Mouse (Mus musculus) right cerebral cortex, adult 18-20 months (tissue): ENCODE results near the gene Tent5b.

Source experiments
- DNase-seq: peaks from one replicate; pipeline ENCODE4 v3.0.0; 2022; ENCODE audit warnings: mixed read lengths

Tent5b gene

GRCm38 (mm10) chr4:133471135-133471821 is 8.7 kb upstream of the Tent5b start:
- DNase-seq, result no peak

GRCm38 (mm10) chr4:133473833-133474232 is 6.1 kb upstream of the Tent5b start:
- no peak for DNase-seq

- no peak for DNase-seq
Observed at GRCm38 (mm10) chr4:133480185-133480537, 229 bp downstream of the Tent5b start.

- DNase-seq, result no peak
Observed at GRCm38 (mm10) chr4:133480754-133481153, 822 bp downstream of the Tent5b start.

GRCm38 (mm10) chr4:133481488-133481887 is 1.6 kb downstream of the Tent5b start:
- DNase-seq, result no peak

GRCm38 (mm10) chr4:133482479-133482878 is 2.5 kb downstream of the Tent5b start:
- DNase-seq, result no peak

GRCm38 (mm10) chr4:133484266-133485025 is 4.5 kb downstream of the Tent5b start:
- no peak for DNase-seq

GRCm38 (mm10) chr4:133485691-133486425 is 5.9 kb downstream of the Tent5b start:
- no peak for DNase-seq

- DNase-seq, result no peak
Observed at GRCm38 (mm10) chr4:133486673-133487357, 6.9 kb downstream of the Tent5b start.

GRCm38 (mm10) chr4:133488619-133489392 is 8.9 kb downstream of the Tent5b start:
- no peak for DNase-seq

GRCm38 (mm10) chr4:133489489-133490245 is 9.7 kb downstream of the Tent5b start:
- no peak for DNase-seq

GRCm38 (mm10) chr4:133491800-133492199 is 11.9 kb downstream of the Tent5b start:
- DNase-seq, result no peak

GRCm38 (mm10) chr4:133493895-133494294 is 14.0 kb downstream of the Tent5b start:
- DNase-seq, result no peak

GRCm38 (mm10) chr4:133494432-133494831 is 14.5 kb downstream of the Tent5b start:
- peak; percentile 79 for DNase-seq

- DNase-seq, result no peak
Observed at GRCm38 (mm10) chr4:133494867-133495266, 14.9 kb downstream of the Tent5b start.

GRCm38 (mm10) chr4:133495711-133496110 is 15.8 kb downstream of the Tent5b start:
- no peak for DNase-seq

GRCm38 (mm10) chr4:133496738-133497445 is 17.0 kb downstream of the Tent5b start:
- no peak for DNase-seq

- DNase-seq, result no peak
Observed at GRCm38 (mm10) chr4:133497461-133498159, 17.7 kb downstream of the Tent5b start.

- peak; percentile 93 for DNase-seq
Observed at GRCm38 (mm10) chr4:133498160-133498724, 18.3 kb downstream of the Tent5b start, which contains the start of gene Trnp1. Trnp1 (minus strand) TSS chr4:133498550.

- DNase-seq, result peak; percentile 49
Observed at GRCm38 (mm10) chr4:133501514-133501913, 21.6 kb downstream of the Tent5b start.
